Mouse (Mus musculus) brain, adult 2 months (tissue): Measurements from ENCODE around the gene Tnnt2.

Experiments used
- DNase-seq: peaks from one replicate; pipeline ENCODE4 v3.0.0; 2011; ENCODE audit warnings: low read depth, low spot score

Tnnt2 gene

DNA sequence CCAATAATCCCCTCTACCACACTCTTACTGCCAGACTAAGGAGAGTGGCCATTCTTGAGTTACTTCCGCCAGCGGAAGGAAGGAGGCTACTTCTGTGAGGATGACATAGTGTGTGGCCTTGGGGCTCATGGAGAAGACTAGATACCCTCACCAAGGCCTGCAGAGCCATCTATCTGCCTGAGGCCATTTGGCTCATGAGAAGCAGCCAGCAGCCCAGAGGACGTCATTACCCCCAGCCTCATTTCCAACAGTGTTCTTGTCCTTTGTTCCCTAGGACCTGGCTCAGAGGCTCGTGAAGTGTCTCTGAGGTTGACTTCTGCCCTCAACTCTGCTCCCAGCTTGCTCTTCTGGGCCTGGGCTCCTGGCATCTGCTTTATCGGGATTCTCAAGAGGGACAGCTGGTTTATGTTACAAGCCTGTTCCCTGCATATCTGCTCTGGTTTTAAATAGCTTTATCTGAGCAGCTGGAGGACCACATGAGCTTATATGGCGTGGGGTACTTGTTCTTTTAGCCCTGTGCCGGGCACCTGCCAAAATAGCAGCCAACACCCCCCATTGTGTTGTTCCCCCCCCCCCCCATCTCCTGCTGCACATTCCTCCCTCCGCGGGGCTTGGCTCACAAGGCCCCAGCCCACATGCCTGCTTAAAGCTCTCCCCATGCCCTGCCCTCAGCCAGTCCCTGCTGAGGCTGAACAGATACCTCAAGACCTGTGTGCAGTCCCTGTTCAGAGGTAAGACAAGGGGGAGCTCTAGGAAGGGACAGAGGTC, at the start of gene Tnnt2:
Gene Tnnt2, plus strand, starts transcription at position 639 of the 768 bp plus-strand sequence.
- no peak for DNase-seq

DNA sequence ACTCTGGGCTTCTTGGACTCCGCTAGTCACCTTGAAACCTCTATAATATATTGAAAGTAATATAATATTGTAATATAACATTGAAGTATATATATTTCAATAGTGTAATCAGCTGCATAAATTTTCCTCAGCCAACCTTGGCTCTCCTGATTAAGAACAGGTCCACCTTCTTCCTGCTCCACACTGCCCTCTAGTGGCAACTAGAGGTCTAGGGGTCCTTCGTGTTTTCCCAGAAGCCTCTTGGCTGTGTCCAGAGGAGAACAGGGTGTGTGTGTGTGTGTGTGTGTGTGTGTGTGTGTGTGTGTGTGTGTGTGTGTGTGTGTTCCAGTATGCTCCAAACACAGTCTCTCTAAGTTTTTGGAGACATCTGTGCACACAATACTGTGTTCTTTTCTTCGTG, 48.4 kb upstream of the Tnnt2 start:
- DNase-seq: peak; percentile 85

DNA sequence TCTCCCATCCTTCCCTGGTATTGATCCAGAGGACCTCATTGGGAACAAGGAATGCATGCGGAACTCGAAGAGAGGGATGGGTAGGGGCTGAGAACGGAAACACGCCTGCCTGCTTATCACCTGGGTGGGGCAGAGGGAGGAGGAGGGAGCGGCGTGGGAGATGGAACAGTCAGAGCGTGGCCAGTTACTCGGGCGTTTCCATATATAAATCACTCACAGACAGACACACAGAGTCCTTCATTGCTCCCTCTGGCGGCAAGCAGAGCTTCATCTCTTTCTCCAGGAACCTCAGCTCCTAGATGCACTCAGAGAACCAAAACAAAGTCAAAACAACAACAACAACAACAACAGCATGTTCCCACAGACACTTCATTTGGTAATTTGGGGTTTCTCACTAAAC, 47.4 kb upstream of the Tnnt2 start:
- peak; percentile 65 for DNase-seq

DNA sequence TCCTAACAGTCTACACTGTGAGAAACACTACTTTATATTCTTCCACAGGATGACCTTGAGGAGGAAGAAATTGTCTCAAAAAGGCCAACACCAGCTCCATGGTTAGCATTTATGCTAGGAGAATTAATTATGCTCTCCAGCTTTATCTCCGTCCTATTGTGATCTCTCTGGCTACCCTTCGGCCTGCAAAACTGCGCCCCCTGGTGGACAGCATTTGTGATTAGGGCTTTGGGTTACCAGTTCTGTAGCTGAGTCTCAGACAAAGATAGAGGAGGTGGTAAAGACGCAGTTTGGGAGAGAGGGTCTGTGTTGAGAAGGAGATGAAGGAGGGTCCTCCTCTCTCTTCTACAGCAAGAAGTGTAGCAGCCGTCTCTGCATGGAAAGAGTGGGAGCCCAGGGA, 46.3 kb upstream of the Tnnt2 start:
- DNase-seq: peak; percentile 80

DNA sequence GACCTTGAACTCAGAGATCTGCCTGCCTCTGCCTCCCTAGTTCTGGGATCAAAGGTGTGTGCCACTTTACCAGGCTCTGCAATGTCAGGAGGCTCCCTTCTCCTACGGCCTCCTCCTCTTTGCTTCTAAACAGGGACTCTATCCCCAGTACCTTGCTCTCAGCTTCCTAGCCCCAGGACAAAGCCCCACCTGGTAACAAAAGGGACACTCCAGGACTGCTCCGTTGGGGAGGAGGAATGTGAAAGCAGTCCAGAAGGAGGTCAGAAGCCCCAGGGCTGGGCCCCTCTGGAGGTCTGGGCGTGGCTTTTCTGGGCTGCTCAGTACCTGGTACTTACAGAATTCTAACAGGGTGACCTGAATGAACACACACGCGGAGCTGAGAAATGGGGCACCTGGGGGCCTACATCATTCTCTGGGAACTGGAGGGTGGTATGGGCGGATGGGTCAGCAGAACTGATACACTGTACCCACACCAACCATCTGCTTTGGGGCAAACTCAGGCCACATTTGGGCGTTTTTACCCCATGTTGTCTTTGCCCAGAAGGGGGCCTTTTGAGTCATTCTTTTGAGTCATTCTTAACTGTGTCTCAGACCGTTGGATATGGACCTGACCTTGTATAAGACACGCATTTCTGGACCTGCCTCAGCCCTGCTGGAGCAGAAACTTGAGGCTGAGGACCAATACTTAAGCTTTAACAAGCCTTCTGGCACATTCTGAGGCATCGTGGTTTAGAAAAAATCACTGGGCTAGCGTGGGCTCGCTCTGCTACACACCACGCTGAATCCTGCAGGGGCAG, 43.8 kb upstream of the Tnnt2 start:
- peak; percentile 17 for DNase-seq

DNA sequence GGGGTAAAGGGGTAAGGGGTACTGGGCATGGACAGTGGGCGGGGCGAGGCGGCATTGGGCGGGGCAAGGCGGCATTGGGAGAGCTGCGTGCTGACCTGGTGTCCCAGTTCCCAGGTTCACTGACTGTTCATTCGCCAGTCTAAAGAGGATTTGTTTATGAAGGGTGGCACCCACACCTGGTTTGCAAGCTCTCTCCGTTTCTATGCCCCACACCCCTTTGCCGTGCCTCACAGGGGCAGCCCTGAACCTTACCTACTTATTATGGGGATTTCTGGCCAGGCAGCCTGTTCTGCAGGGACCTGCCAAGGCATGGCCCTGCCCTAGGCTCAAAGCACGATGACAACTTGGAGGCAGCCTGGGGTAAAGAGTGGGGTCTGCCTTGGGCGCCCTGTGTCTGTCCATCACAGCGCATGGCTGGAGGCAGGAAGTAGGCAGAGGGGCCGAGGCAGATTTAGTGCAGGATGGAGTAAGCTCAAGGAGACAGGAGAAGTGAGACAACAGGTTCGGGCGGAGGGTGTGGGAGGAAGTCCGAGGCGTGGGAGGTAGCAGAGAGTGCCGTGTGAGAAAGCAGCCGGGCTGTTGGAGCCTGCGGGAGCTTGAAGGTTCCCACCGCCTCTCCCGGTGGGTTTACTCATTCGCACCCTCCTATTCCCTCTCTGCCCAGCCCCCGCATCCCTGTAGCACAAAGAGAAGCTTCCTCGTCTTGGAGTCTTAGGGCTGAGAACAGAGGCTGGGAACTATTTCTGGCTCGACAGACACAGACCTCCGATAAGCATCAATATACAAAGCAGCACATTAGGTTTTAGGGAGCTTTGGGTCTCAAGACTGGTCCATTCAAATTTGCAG, 42.6 kb upstream of the Tnnt2 start:
- DNase-seq: peak; percentile 81

DNA sequence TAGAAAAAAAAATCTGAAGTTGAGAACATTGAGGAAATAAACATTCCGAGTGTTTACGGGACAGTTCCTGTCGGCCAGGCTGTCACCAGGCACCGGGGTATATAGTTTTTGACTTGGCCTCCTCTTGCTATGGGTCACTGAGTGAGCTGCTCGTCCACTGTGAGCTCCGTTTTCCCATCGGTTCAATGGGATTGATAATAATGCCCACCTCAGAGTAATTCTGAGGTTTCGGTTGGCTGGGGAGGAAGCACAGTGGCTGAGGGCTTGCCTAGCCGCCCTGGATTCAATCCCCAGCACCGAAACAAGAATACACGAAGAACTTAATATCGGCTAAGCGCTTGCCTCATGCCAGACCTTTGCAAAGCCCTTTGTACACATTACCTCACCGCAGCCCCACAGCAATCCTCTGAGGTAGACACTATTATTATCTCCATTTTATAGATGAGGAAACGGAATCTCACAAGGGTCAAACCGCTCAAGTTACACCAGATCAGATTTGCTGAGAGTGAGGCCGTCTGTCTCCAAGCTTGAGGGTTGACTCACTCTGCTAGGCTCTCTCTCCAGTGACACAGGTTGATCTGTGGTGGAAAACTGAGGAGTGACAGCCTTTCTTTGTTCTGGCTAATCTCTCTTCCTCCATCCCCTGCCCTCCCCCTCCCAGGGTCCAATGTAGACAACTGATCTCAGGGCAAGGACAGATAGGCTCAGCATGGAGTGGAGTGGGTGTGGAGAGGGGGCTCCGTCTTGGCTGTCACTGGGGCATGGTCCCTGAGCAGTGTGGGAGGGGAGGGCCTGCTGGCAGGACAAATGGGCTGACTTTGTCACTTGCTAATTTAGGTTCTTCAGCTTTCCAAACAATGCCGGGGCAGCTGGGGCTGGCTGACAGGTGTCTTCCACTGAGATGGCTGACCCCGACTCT, 41.7 kb upstream of the Tnnt2 start:
- DNase-seq: no peak

DNA sequence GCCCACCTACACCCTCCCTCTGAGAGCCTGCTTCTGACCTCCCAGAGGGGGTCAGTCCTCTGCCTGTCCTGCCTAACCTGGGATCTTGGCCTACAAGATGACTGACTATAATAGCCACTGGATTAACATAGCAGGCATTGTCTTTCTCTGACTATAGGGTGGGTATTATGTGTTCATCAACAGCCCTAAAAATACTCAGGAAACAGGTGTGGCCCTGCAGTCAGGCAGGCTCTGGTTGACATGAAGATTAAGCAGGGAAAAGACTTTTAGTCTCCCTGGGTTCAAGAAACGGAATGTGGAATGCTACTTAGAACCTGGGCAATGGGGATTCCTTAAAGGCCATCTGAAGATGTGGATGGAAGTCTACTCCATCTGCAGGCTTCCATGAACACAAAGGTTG, 37.7 kb upstream of the Tnnt2 start:
- DNase-seq: no peak

DNA sequence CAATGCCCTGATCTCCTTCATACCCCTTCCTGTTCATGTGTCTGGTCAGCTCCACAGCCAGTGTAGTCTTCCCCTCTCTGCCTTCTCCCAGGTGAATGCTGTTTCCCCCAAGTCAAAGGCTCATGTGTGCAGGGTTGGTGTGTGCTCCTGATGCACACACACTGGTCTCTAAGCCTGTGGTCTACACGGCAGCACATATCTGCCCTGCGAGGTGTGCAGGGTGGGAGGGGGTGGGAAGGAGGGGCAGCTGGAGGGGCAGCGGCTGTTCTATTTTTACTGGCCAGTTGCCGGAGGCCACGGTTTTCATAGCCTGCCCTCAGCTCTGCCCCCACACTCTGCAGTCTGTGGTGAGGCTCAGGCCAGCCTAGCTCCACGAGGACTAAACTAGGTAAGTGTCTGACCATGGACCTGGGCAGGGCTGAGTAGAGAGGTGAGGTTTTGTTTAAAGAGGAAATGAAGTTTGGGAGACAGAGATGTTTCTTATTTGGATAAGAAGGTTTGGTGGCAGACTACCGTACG, 37.0 kb upstream of the Tnnt2 start:
- DNase-seq: no peak

DNA sequence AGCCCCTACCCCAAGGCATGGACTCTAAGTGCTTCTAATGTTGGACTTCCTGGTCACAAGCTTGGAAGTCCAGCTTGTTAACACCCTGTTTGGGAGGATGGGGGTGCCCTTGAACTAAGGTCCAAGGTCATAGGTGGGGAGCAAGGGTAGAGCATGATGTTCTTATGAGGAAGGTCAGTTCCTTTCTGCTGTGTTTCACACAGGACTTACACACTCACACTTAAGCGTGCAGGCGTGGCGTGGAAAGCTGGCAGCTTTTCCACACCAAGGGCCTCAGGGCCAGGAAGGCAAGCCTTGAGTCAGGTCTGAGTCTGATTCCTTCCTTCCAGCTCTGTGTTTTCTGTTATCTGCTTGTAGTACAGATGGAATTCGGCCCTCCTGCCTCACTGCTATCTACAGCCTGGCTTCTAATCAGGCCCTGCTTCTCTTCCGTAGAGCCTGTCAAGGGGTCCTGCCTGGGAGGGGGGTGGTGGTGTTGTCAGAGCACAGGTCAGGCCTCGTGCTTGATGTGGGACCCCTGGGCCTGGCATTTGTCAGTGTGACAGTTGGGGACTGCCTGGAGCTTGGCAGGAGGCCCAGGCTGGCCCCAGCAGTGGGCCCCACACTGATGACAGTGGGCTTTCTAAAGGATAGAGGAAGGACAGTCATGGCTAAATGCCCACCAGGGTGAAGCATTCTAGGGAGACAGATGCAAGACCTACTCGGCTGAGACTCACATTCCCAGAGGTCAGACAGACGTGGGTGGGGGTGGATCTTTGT, 35.8 kb upstream of the Tnnt2 start:
- no peak for DNase-seq

DNA sequence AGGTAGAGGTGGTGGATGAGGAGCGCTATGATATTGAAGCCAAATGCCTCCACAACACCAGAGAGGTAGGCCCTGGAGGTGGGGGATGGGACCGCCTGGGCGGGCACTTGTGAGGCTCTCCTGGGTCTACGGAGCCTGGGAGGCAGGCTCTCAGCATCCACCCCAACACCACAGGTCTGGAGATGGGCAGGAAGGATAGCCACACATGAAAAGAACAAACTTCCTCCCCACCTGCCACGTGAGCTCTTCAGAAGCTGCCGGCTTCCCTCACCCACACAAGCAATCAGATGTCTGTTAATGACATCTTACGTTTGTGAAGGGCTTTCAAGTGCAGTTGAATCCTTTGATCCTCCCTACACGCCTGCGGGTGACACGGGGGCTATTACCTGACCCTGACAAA, 28.6 kb upstream of the Tnnt2 start:
- no peak for DNase-seq

DNA sequence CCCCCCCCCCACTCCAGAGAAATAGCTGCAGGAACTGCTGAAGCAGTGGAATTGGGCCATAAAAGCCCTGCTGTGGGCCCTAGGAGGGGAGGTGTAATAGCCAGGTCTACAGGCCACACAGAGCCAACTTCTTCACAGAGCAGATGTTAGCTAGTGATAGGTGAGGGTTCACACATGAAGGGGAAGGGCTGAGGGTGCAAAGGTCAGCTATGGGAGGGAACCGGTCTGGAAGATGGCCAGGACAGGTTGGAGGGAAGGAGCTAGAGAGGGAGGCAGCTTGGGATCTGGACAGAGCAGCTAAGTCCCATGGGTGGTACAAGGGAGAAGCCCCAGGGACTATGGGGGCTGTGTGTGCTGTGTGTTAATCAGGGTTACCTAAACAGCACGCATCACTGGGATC, 26.0 kb upstream of the Tnnt2 start:
- DNase-seq: no peak

DNA sequence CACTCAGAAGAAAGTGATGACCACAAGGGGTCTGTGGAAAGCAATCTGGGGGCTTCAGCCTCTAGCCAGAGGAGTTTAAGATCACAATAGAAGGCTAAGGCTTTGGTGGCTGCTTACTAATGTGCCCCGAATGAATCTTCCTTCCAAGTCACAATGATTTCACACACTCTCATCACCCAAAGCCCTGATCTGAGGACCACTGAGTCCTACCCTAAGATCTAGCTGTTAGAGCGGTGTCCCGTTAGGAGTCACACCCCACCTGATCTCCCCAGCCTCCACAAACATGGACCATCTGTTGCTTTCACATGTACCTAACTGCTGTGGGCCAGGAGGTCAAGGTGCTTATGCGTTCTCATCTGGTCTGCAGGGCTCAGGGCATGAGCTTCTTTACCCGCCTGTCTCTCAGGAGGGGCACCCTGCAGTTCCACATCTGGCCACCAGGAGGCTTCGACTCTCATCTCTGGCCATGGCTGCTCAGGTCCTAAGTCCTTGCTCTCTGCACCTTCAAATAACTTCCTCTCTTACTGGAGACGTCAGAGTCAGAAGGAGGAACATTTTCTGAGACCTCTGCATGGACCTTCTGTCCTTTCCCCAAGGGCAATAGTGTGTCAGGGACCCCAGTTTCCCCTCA, 25.0 kb upstream of the Tnnt2 start:
- peak; percentile 79 for DNase-seq

DNA sequence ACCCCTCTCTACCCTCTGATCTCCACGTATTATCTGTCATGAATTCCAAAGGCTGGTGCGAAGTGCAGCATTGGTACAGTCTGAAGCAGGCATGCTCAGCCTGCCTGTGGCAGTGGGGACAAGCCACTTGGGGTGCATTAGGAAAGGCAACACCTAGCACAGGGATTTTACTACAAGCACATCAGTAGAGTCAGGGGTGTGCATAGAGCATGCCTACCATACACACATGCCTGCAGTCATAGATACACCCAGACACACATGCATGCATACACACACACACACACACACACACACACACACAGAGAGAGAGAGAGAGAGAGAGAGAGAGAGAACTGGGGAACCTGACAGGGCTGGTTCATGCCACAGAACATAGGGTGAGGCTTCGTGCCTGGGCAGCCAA, 23.9 kb upstream of the Tnnt2 start:
- no peak for DNase-seq

DNA sequence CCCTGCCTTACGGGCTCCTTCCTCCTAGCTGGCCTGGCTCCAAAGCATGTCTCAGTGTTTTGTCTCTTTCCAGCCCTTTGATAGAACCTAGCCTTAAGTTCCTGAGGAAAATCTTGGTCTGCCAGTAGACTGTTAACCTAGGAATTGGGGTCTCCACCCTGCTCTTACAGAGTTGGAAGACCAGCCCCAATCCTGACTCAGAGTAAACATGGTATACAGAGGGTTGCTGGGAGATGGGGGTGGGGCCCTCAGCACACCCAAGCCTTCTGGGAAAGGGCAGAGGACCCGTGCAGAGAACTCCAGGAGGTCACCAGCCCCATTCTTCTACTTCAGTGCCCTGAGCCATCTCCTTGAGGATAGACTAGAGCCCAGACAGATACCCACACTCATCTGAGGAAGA, 23.5 kb upstream of the Tnnt2 start:
- no peak for DNase-seq

DNA sequence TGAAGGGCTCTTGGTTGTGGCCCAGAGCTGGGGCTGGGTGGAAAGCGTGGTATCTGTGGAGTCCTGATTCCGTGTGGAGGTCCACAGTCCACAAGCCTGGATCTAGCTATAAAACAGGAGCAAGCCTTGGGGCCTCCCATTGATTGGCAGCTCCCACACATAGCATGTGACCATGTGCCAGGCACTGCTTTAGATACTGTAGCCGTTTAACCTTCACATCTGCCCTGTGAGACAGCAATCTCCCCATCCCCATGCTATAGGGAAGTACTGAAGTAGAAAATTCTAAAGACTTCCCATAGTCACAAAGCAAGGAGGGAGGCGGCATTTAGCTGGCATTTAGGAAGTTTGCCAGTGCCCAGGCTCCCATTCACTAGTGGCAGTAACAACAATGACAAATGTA, 23.1 kb upstream of the Tnnt2 start:
- DNase-seq: peak; percentile 41

DNA sequence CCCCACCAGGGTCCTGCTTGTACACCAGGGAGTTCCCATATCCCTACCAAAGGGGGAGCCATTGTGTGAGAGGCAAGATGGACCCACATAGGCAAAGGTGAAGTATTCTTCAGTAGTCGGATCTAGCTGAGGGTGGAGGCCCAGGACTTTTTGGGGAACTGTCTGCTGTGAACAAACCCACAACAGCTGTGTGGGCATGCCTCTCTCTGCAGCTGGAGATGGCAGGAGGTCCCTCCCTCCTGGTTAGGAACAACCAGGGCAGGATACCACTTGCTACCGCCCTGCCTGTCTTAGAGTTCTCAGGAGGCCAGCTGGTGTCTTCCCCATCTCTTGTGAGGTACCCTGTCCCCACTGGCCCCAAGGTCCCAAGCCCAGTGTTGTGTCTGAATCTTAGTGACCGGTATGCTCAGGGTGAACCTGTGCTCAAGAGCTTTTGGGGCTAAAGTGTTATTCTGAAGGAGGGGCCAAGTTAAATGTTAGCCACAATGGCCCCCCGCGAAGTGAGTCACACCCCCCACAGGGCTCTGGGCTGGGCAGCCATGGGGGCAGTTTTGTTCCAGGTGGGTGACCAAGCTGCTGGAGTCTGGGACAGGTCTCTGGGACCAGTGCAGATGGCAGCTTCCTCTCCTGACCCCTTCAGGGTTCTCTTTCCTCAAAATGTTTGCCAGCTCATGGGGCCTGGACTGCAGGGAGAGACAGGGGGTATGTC, 22.3 kb upstream of the Tnnt2 start:
- DNase-seq: no peak

DNA sequence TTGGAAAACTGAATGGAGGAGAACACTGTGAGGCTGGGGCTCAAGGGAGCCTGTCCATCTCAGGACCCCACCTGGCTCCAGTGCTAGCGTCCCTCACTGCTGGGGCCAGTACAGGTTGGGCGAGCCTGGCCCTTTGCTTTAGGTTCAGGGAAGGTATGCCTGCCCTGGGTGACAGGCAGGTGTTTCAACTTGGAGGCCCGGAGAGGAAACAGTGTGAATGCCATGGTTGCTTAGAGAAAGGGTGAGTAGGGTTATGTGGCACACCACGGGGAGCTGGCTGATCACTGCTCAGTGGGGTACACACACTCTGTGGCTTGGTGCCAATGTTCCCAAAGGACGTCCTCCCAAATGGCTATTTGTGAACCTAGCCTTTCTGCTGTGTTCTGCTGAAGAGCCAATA, 21.6 kb upstream of the Tnnt2 start:
- DNase-seq: no peak

DNA sequence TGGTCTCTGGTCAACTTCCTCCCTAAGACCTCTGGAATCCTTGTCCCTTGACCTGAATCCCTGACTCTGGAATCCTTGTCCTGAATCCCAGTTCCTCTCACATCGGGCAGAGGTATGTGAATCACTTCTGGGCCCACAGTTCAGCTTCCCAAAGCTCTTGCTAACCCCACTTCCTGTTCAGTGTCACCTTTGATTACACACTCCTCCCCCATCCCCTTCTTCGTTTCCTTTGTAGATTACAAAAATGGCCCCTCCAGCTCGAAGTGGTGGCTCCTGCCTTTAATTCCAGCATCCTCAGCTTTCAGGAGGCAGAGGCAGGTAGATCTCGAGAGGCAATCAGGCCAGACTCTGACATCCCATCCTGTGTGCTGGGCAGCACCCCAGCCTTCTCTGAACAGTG, 18.6 kb upstream of the Tnnt2 start:
- DNase-seq: no peak
